In the genomic region with DNA sequence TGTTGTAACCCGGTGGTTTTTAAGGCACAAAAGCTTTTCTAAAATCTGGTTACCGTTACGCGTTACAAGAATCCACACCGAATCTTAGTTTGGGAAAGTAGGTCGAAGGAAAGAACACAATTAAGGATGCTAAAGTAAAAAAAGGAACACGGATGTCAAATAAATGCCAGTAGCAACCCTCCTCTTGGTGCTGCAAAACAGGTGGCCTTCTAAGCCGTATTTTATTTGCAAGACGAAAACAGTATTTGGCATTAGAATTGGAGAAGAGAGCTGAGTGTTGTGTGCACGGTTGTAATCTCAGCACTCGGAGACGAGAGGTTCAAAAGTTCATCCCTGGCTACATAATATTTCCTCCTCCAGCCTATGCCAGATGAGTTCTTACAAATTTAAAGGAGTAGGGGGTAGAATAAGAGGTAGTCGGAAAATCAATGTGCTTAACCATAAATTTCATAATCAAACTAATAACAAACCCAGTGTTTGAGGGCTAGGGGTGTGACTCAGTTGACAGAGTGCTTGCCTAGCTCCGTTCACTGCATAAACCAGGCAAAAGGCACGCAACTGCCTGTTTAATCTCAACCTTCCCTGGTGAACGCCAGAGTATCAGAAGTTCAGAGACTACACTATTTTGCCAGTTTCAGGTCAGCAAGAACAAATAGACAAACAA, we compare ENCODE assay signal across 7 mouse cellular contexts. TPM values are rescaled to one million over a fixed set of nuclear protein-coding genes. Genes with fewer than 3 reads are reported as not detected.
DNase-seq lines count a peak whose midpoint lies in the region; ATAC-seq and TF ChIP-seq lines count a peak whose summit lies in the region.

No protein-coding gene starts in this region.

- no peak for TF ChIP-seq CTCF in lung, postnatal 0 days (IDR thresholded peaks at IDR 0.05)

- H3K9me3 ChIP-seq in lung, postnatal 0 days (ENCODE audit: low read length) = no peaks in the 10 kb centered on the region
- peaks cover 8% of the 10 kb centered on the region; the same call in 1 of the 2 replicates for H3K9me3 ChIP-seq in forebrain, embryonic 10.5 days
- no peaks in the 10 kb centered on the region for H3K9me3 ChIP-seq in limb, embryonic 11.5 days (ENCODE audit: control insufficient read depth, low read length)
- no peaks in the 10 kb centered on the region for H3K9me3 ChIP-seq in stomach, embryonic 14.5 days (ENCODE audit: control insufficient read depth, low read depth, low read length)

- peak overlapping the region; percentile 99 for H3K4me3 ChIP-seq in lung, postnatal 0 days (ENCODE audit: low read depth, low read length)
- H3K4me3 ChIP-seq in forebrain, embryonic 10.5 days = peak overlapping the region; percentile 83
- peak overlapping the region; percentile 85 for H3K4me3 ChIP-seq in limb, embryonic 11.5 days (ENCODE audit: low read depth, low read length)
- peak overlapping the region; percentile 81 for H3K4me3 ChIP-seq in stomach, embryonic 14.5 days (ENCODE audit: low read depth, low read length)

- H3K36me3 ChIP-seq in lung, postnatal 0 days (ENCODE audit: insufficient read depth, low read length) = no peaks in the 10 kb centered on the region
- peaks cover 28% of the 10 kb centered on the region for H3K36me3 ChIP-seq in forebrain, embryonic 10.5 days (replicated peaks)
- H3K36me3 ChIP-seq in limb, embryonic 11.5 days (ENCODE audit: control insufficient read depth, insufficient read depth, low read length) = no peaks in the 10 kb centered on the region
- no peaks in the 10 kb centered on the region for H3K36me3 ChIP-seq in stomach, embryonic 14.5 days (ENCODE audit: control insufficient read depth, insufficient read depth, low read length)

- H3K4me1 ChIP-seq in lung, postnatal 0 days (ENCODE audit: insufficient read depth, low read depth, low read length) = peaks cover 12% of the 10 kb centered on the region; the same call in 1 of the 2 replicates
- H3K4me1 ChIP-seq in forebrain, embryonic 10.5 days = peaks cover 46% of the 10 kb centered on the region
- no peaks in the 10 kb centered on the region for H3K4me1 ChIP-seq in limb, embryonic 11.5 days (ENCODE audit: control insufficient read depth, insufficient read depth, low read length)
- peaks cover 14% of the 10 kb centered on the region; the same call in 1 of the 2 replicates for H3K4me1 ChIP-seq in stomach, embryonic 14.5 days (ENCODE audit: control insufficient read depth, insufficient read depth, low read length)

- WGBS in lung, postnatal 0 days = 20% methylated on average over 16 of the region's 16 CpGs
- 49% methylated on average over 16 of the region's 16 CpGs for WGBS in forebrain, embryonic 10.5 days
- 39% methylated on average over 16 of the region's 16 CpGs for WGBS in limb, embryonic 11.5 days
- 18% methylated on average over 16 of the region's 16 CpGs for WGBS in stomach, embryonic 14.5 days

- H3K4me2 ChIP-seq in lung, postnatal 0 days (replicated peaks; ENCODE audit: low read depth, low read length) = peak overlapping the region; percentile 56
- peak overlapping the region; percentile 77 for H3K4me2 ChIP-seq in limb, embryonic 11.5 days (ENCODE audit: low read depth, severe bottlenecking)
- peak overlapping the region; percentile 77 for H3K4me2 ChIP-seq in stomach, embryonic 14.5 days (replicated peaks; ENCODE audit: low read depth, low read length)

- ATAC-seq in lung, postnatal 0 days = no peak
- ATAC-seq in limb, embryonic 11.5 days (ENCODE audit: insufficient number of reproducible peaks, low FRiP score, low TSS enrichment, low read depth) = no peak
- no peak for ATAC-seq in stomach, embryonic 14.5 days (ENCODE audit: insufficient number of reproducible peaks, insufficient read depth, low FRiP score, low read depth)

- peak overlapping the region; percentile 96 for H3K27ac ChIP-seq in lung, postnatal 0 days (ENCODE audit: low read length)
- peak overlapping the region; percentile 100 for H3K27ac ChIP-seq in forebrain, embryonic 10.5 days
- H3K27ac ChIP-seq in limb, embryonic 11.5 days (replicated peaks; ENCODE audit: low read depth, low read length) = peak overlapping the region; percentile 97; the same call in 1 of the 2 replicates
- peak overlapping the region; percentile 99 for H3K27ac ChIP-seq in stomach, embryonic 14.5 days (ENCODE audit: low read length)

- H3K27me3 ChIP-seq in lung, postnatal 0 days (replicated peaks; ENCODE audit: insufficient read depth, low read length) = no peaks in the 10 kb centered on the region
- peaks cover 9% of the 10 kb centered on the region for H3K27me3 ChIP-seq in forebrain, embryonic 10.5 days (ENCODE audit: poor library complexity, severe bottlenecking)
- H3K27me3 ChIP-seq in limb, embryonic 11.5 days (ENCODE audit: control insufficient read depth, insufficient read depth, low read length) = peaks cover 1% of the 10 kb centered on the region; the same call in 1 of the 2 replicates
- no peaks in the 10 kb centered on the region for H3K27me3 ChIP-seq in stomach, embryonic 14.5 days (ENCODE audit: control insufficient read depth, insufficient read depth, low read length)

- TF ChIP-seq EP300 in lung, postnatal 0 days (IDR thresholded peaks at IDR 0.05) = no peak

- DNase-seq in lung, postnatal 0 days (ENCODE audit: low spot score) = peak; percentile 27
- no peak for DNase-seq in lung, postnatal 4 days
- no peak for DNase-seq in forebrain, embryonic 10.5 days (ENCODE audit: extremely low spot score, low spot score)
- no peak for DNase-seq in limb, embryonic 11.5 days (ENCODE audit: low spot score)
- no peak for DNase-seq in embryo, embryonic 10.5 days (ENCODE audit: low spot score)
- DNase-seq in cerebellum, adult 18-20 months = no peak

- H3K9ac ChIP-seq in lung, postnatal 0 days (replicated peaks; ENCODE audit: low read depth) = peak overlapping the region; percentile 82
- H3K9ac ChIP-seq in limb, embryonic 11.5 days (ENCODE audit: low read length) = peak overlapping the region; percentile 100
- peak overlapping the region; percentile 99; the same call in 1 of the 2 replicates for H3K9ac ChIP-seq in stomach, embryonic 14.5 days (replicated peaks; ENCODE audit: low read depth, low read length)

RNA-seq across cellular contexts. Expression of a gene that starts 0.7 kb away (rescaled TPM):
- 9.0 and 10.3 TPM in 2 replicates for polyA plus RNA-seq in lung, postnatal 0 days (2015; fragmentation: Nextera tagmentation; extraction: Ambion mirVana)
- polyA plus RNA-seq in forebrain, embryonic 10.5 days (2016; fragmentation: Nextera tagmentation; extraction: Ambion mirVana) = 24.6 TPM in 2 replicates
- 35.2 and 35.9 TPM in 2 replicates for polyA plus RNA-seq in limb, embryonic 11.5 days (2014; fragmentation: Nextera tagmentation; extraction: Ambion mirVana)
- 28.3 and 28.9 TPM in 2 replicates for polyA plus RNA-seq in stomach, embryonic 14.5 days (2014; fragmentation: Nextera tagmentation; extraction: Ambion mirVana)

RNA-seq across cellular contexts. Expression of a gene that starts 10.1 kb away (rescaled TPM):
- polyA plus RNA-seq in lung, postnatal 0 days (2015; fragmentation: Nextera tagmentation; extraction: Ambion mirVana) = not detected in 2 replicates
- polyA plus RNA-seq in forebrain, embryonic 10.5 days (2016; fragmentation: Nextera tagmentation; extraction: Ambion mirVana) = 0.58 and 1.5 TPM in 2 replicates
- polyA plus RNA-seq in limb, embryonic 11.5 days (2014; fragmentation: Nextera tagmentation; extraction: Ambion mirVana) = not detected in 2 replicates
- polyA plus RNA-seq in stomach, embryonic 14.5 days (2014; fragmentation: Nextera tagmentation; extraction: Ambion mirVana) = not detected in 2 replicates
